Mouse (Mus musculus): ENCODE results near the gene Lmod3. TPM values are rescaled to one million over a fixed set of nuclear protein-coding genes. Genes with fewer than 3 reads are reported as not detected.

Gene Lmod3
- total and polyA plus RNA-seq, 3 experiments, result 26.3 to 63.0 (median 50.1) TPM

DNA sequence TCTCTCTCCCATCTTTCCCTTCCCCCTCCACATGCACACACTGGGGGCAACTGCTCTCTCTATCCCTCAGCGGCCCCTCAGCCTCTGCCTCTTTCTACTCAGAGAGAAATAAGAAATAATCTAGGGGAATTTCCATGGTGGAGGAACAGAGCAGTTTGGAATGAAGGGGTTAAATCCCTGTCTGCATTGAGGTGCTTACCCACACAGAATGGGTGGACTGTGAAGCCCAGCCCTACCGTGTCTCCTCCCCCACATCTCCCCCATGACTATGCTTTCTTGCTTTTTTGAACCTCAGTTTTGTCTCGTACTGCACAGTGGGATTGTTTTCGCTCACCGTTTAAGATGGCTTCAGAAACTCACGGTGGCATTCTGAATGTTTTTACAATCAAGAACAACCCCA is 30.2 kb downstream of the Lmod3 start:
- Histone ChIP-seq H3K9ac (ENCODE audit: low read depth, low read length) (no peak overlapping the region), H3K27me3 (ENCODE audit: control insufficient read depth, insufficient read depth, low read length) (no peaks in the 10 kb centered on the region), H3K4me3 (no peak overlapping the region), H3K36me3 (ENCODE audit: control insufficient read depth, insufficient read depth, low read length) (peaks cover 17% of the 10 kb centered on the region), H3K79me2 (replicated peaks; ENCODE audit: control insufficient read depth, insufficient read depth, low read length) (peaks cover 2% of the 10 kb centered on the region), H3K27ac (peak overlapping the region; percentile 64), H3K4me1 (ENCODE audit: control insufficient read depth, insufficient read depth, low read length) (peaks cover 20% of the 10 kb centered on the region)
- intact Hi-C loops (cut with DNase I), result no loop called here
- TF ChIP-seq CTCF (IDR thresholded peaks at IDR 0.05) (no peak), EP300 (IDR thresholded peaks at IDR 0.05; ENCODE audit: insufficient read depth, low read depth, low read length) (no peak), POLR2A (IDR thresholded peaks at IDR 0.05; ENCODE audit: insufficient read depth, low read depth, low read length) (no peak)
- DNase-seq, result no peak
- 59% methylated on average over 6 of the region's 6 CpGs for WGBS

DNA sequence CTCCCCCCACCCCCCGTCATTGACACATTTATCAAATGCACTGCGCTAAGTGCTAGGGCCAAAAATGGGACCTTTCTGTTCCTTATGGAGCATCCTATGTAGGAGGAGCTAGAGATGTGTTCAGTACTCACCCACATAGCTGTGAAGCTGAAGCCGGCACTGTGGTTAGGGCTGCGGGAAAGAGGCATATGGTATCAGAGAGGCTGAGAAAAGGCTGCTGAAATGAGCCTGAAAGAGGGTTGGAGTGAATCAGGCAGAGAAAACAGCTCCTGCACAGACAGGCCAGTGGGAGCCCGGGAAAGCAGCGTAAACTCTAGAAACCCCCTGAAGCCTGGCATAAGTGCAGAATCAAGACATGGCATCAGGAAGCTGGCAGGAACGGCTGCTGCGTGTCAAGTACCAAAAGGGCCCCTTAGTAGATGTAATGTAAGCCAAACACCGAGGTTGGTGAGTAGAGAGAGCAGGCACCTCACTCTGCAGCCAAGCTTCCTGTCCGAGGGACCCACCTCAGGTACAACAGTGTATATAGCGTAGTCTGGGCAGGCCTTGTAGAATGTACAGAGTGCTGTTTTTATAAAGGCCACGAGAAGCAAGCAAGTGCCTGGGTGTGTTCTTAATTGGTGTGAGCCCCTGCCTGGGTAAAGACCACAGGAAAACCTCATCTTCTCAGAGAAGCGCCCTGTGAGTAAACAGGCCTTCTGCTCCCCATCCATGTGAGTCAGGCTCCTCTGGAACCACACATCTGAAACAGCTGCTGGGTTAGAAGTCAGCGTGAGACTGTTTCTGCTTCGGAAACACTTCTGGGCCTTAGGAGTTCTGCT is 31.1 kb downstream of the Lmod3 start:
- H3K4me1 ChIP-seq (ENCODE audit: control insufficient read depth, insufficient read depth, low read length), result peaks cover 21% of the 10 kb centered on the region
- peaks cover 22% of the 10 kb centered on the region for H3K36me3 ChIP-seq (ENCODE audit: control insufficient read depth, insufficient read depth, low read length)
- no peak for TF ChIP-seq EP300 (IDR thresholded peaks at IDR 0.05; ENCODE audit: insufficient read depth, low read depth, low read length)
- no peak for TF ChIP-seq POLR2A (IDR thresholded peaks at IDR 0.05; ENCODE audit: insufficient read depth, low read depth, low read length)
- no peak for TF ChIP-seq CTCF (IDR thresholded peaks at IDR 0.05)
- DNase-seq, result no peak
- no peaks in the 10 kb centered on the region for H3K27me3 ChIP-seq (ENCODE audit: control insufficient read depth, insufficient read depth, low read length)
- H3K9ac ChIP-seq (ENCODE audit: low read depth, low read length), result no peak overlapping the region
- intact Hi-C loops (cut with DNase I), result no loop called here
- no peak overlapping the region for H3K4me3 ChIP-seq
- WGBS, result 63% methylated on average over 15 of the region's 15 CpGs
- no peak overlapping the region; the same call in 1 of the 2 replicates for H3K27ac ChIP-seq
- H3K79me2 ChIP-seq (replicated peaks; ENCODE audit: control insufficient read depth, insufficient read depth, low read length), result peaks cover 2% of the 10 kb centered on the region

DNA sequence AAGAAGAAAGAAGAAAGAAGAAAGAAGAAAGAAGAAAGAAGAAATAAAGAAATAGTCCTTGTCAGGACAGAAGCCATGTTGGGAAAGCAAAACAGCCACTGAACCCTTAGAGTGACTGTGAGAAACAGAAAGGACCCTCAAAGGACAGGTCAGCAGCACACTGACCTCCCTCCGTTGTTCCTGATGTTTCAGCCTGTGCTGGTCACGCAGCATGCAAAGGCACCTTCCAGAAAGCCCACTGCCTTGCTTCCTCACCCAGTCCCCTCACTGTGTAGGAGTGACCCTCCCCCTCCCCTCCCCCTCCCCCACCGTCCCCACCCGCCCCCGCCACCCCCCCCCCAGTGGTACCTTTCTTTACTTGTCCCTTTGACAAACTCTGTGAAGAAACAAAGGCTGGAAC is 31.9 kb downstream of the Lmod3 start:
- WGBS, result 66% methylated on average over 3 of the region's 5 CpGs

DNA sequence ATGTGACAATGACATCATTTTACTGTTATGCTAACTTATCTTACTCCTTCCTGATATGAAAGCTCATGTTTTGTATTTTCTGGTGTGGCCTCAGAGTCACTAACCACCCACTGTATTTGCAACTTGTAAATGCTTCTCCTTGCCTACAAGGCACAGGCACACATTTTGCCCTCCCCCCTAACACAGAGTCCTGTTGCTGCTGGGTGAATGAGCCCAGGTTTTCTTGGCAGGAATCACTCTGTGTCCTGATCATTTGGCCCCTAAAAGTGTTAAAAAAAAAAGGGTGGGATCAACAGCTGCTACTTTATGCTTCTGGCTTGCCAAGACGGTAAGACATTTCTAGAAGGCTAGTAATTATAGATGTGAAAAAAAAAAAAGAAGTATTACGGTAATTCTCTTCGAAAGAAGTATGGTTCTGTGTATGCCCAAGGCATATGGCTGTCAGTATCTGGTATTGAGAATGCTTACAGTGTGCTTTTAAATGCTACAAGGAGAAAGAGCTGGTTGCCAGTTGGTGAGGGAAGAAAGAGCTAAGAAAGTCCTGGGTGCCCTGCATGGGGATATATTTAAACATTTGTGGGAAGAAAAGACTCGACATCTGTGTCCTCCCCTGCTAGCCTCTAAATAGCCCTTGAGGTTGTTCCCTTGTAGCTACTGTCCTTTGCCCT is 36.3 kb downstream of the Lmod3 start:
- DNase-seq, result no peak
- peaks cover 33% of the 10 kb centered on the region for H3K36me3 ChIP-seq (ENCODE audit: control insufficient read depth, insufficient read depth, low read length)
- TF ChIP-seq POLR2A (IDR thresholded peaks at IDR 0.05; ENCODE audit: insufficient read depth, low read depth, low read length), result no peak
- TF ChIP-seq EP300 (IDR thresholded peaks at IDR 0.05; ENCODE audit: insufficient read depth, low read depth, low read length), result no peak
- TF ChIP-seq CTCF (IDR thresholded peaks at IDR 0.05), result no peak
- no peak overlapping the region for H3K4me3 ChIP-seq
- peaks cover 11% of the 10 kb centered on the region for H3K4me1 ChIP-seq (ENCODE audit: control insufficient read depth, insufficient read depth, low read length)
- no peak overlapping the region; the same call in 1 of the 2 replicates for H3K27ac ChIP-seq
- H3K27me3 ChIP-seq (ENCODE audit: control insufficient read depth, insufficient read depth, low read length), result no peaks in the 10 kb centered on the region
- 44% methylated on average over 4 of the region's 4 CpGs for WGBS
- intact Hi-C loops (cut with DNase I), result no loop called here
- H3K79me2 ChIP-seq (replicated peaks; ENCODE audit: control insufficient read depth, insufficient read depth, low read length), result peaks cover 4% of the 10 kb centered on the region
- H3K9ac ChIP-seq (ENCODE audit: low read depth, low read length), result no peak overlapping the region

More for the DNA sequence above, 31.9 kb downstream of the Lmod3 start:
- H3K9ac ChIP-seq (ENCODE audit: low read depth, low read length), result no peak overlapping the region
- peaks cover 30% of the 10 kb centered on the region for H3K36me3 ChIP-seq (ENCODE audit: control insufficient read depth, insufficient read depth, low read length)
- no peak for DNase-seq
- peaks cover 23% of the 10 kb centered on the region for H3K4me1 ChIP-seq (ENCODE audit: control insufficient read depth, insufficient read depth, low read length)
- no peak for TF ChIP-seq CTCF (IDR thresholded peaks at IDR 0.05)
- no peak for TF ChIP-seq POLR2A (IDR thresholded peaks at IDR 0.05; ENCODE audit: insufficient read depth, low read depth, low read length)
- no peak for TF ChIP-seq EP300 (IDR thresholded peaks at IDR 0.05; ENCODE audit: insufficient read depth, low read depth, low read length)
- no peaks in the 10 kb centered on the region for H3K27me3 ChIP-seq (ENCODE audit: control insufficient read depth, insufficient read depth, low read length)
- no peak overlapping the region for H3K27ac ChIP-seq
- intact Hi-C loops (cut with DNase I), result no loop called here
- peaks cover 2% of the 10 kb centered on the region for H3K79me2 ChIP-seq (replicated peaks; ENCODE audit: control insufficient read depth, insufficient read depth, low read length)
- H3K4me3 ChIP-seq, result no peak overlapping the region

DNA sequence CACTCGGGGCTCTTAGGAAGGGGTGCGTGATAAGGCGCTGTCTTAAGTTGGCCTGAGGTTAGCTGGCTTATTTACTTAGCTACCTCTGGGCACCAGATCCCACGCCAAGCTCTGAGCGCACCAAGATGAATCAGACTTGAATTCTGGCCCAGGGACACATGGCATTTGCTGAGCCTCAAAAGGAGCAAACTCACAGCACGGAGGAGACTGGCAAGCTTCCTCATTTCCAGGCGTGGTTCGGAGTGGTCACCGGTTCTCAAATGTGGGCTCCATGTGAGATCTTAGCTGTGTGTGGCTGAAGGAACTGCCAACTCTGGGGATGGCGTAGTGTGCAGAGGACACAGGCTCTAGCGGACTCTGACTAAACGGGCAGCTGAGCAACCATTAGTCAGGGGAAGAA is 40.6 kb downstream of the Lmod3 start:
- intact Hi-C loops (cut with DNase I), result loop anchor here (5.0 kb wide), 2 partner anchors 40 to 65 kb away; partner anchors contain the start of genes Eogt and Lmod3
- DNase-seq, result peak; percentile 67 to 79
- Histone ChIP-seq H3K27ac (peak overlapping the region; percentile 94), H3K9ac (ENCODE audit: low read depth, low read length) (peak overlapping the region; percentile 12), H3K4me1 (ENCODE audit: control insufficient read depth, insufficient read depth, low read length) (peaks cover 9% of the 10 kb centered on the region), H3K79me2 (replicated peaks; ENCODE audit: control insufficient read depth, insufficient read depth, low read length) (peaks cover 2% of the 10 kb centered on the region), H3K36me3 (ENCODE audit: control insufficient read depth, insufficient read depth, low read length) (peaks cover 27% of the 10 kb centered on the region), H3K4me3 (peak overlapping the region; percentile 86), H3K27me3 (ENCODE audit: control insufficient read depth, insufficient read depth, low read length) (no peaks in the 10 kb centered on the region)
- WGBS, result 11% methylated on average over 12 of the region's 12 CpGs
- peak; percentile 54 for TF ChIP-seq POLR2A (IDR thresholded peaks at IDR 0.05; ENCODE audit: insufficient read depth, low read depth, low read length)
- TF ChIP-seq EP300 (IDR thresholded peaks at IDR 0.05; ENCODE audit: insufficient read depth, low read depth, low read length), result 0 out of 2 replicates have a peak, but pooled peaks have one; percentile 25
- TF ChIP-seq CTCF (IDR thresholded peaks at IDR 0.05), result no peak

All from heart, adult 2 months (tissue).